Mouse (Mus musculus) embryonic fibroblast, embryonic 13.5 days (primary cell): ENCODE results near the gene Pla2g2c.

Source experiments
- CTCF ChIP-seq: IDR thresholded peaks from 2 replicates; pipeline ENCODE4 v1.5.1; 2011; ENCODE audit warnings: mild to moderate bottlenecking, control low read depth, low read length, moderate library complexity, borderline replicate concordance; ENCODE audit not compliant: insufficient read depth
- POLR2A ChIP-seq: IDR thresholded peaks from 2 replicates; pipeline ENCODE4 v1.6.1; 2011; ENCODE audit warnings: low read depth, mild to moderate bottlenecking, control low read depth, low read length, moderate library complexity

DNA sequence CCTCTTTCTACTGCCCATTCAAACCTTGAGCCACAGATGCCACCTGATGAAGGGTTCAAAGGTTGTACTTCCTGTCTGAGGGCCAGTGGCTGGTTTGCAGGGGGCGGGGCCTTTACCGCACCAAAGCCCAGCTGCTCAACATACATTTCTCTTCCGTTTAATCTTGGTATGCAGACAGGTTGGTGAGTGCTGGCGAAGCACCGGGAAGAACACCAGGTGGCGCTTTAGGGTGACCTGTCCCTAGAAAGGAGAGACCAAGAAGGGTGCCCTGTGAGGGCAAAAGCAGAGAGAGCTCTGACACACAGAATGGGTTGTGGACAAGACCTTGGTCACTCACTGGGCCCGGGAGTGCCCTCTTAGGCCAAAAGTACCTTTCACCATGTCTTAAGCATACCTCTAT lies 16.0 kb upstream of the Pla2g2c start:
- TF ChIP-seq CTCF (peak; percentile 22; the same call in 1 of the 2 replicates), POLR2A (no peak)
